Comparison of ENCODE assay signal across 12 mouse cellular contexts in genomic region chr1:156730802-156731201, GRCm38 (mm10). TPM values are rescaled to one million over a fixed set of nuclear protein-coding genes. Genes with fewer than 3 reads are reported as not detected.
DNase-seq lines count a peak whose midpoint lies in the region; ATAC-seq and TF ChIP-seq lines count a peak whose summit lies in the region.
"Had no signal": no experiment of that assay in that cellular context is flagged by ENCODE, and none has a peak within 500 bp of the region (broad histone marks: within the 10 kb centered on the region; RNA-seq: fewer than 3 reads in every experiment).

No protein-coding gene starts in this region.

- TF ChIP-seq CTCF in G1E (IDR thresholded peaks at IDR 0.05; ENCODE audit: low read depth, low read length): peak; percentile 28; the same call in 1 of the 2 replicates

- intact Hi-C loops in heart, postnatal 36 days (cut with DNase I): no loop called here

- peaks cover 10% of the 10 kb centered on the region; the same call in 1 of the 2 replicates for H3K27me3 ChIP-seq in G1E (ENCODE audit: insufficient read depth, low read length)
- H3K27me3 ChIP-seq: heart, embryonic 15.5 days; neural tube, embryonic 13.5 days had no signal

- H3K4me3 ChIP-seq in G1E (ENCODE audit: low read depth, low read length): no peak overlapping the region
- H3K4me3 ChIP-seq: heart, embryonic 15.5 days; neural tube, embryonic 13.5 days had no signal

- H3K9me3 ChIP-seq in G1E (replicated peaks): no peaks in the 10 kb centered on the region
- H3K9me3 ChIP-seq: heart, embryonic 15.5 days; neural tube, embryonic 13.5 days had no signal

- H3K4me1 ChIP-seq in G1E (ENCODE audit: insufficient read depth, low read depth, low read length): peaks cover 21% of the 10 kb centered on the region
- H3K4me1 ChIP-seq: neural tube, embryonic 13.5 days had no signal

- no peak for ATAC-seq in G1E (ENCODE audit: extremely low read depth, insufficient number of reproducible peaks, low FRiP score, poor library complexity, severe bottlenecking)
- ATAC-seq in megakaryocyte, adult 5-6 weeks (ENCODE audit: poor library complexity, severe bottlenecking): 0 out of 2 replicates have a peak, but pooled peaks have one; percentile 46

- peak; percentile 24 for DNase-seq in kidney, adult 9 months
- no peak for DNase-seq in kidney, adult 18-20 months
- DNase-seq in A20 (ENCODE audit: low read depth, low spot score) (peak; percentile 54), G1E (ENCODE audit: low spot score) (no peak)
- no peak for DNase-seq in spleen, postnatal 14 days (ENCODE audit: low spot score in 2 of 2)
- no peak for DNase-seq in spleen, postnatal 4 days (ENCODE audit: low spot score in 2 of 2)
- no peak for DNase-seq in heart, postnatal 36 days
- DNase-seq: cerebellum, adult 9-10 months; lung, postnatal 10 days had no signal

- no peaks in the 10 kb centered on the region for H3K36me3 ChIP-seq in G1E (replicated peaks)
- H3K36me3 ChIP-seq: heart, embryonic 15.5 days; neural tube, embryonic 13.5 days had no signal

RNA-seq across cellular contexts. Expression of gene Fam20b, which starts 11.9 kb away (rescaled TPM):
- 36.1 and 43.3 TPM in 2 replicates for total RNA-seq in G1E (2014; fragmentation: Nextera tagmentation)
- 90.0 and 93.5 TPM in 2 replicates for total RNA-seq in G1E (2017)
- polyA plus RNA-seq in G1E (2012): 9.7 and 11.8 TPM in 2 replicates
- total RNA-seq in megakaryocyte, adult 5-6 weeks (2015): 14.7 and 15.7 TPM in 2 replicates
- total RNA-seq in megakaryocyte, adult 5-6 weeks (2017): 37.9 and 41.6 TPM in 2 replicates
- 10 to 100 TPM; 55.4 to 56.6 TPM for total RNA-seq in heart, postnatal 36 days (2021)

RNA-seq across cellular contexts. Expression of gene Tor3a, which starts 56.6 kb away (rescaled TPM):
- total RNA-seq in G1E (2014; fragmentation: Nextera tagmentation) (2.1 and 2.6 TPM in 2 replicates), G1E (2017) (2.8 and 3.1 TPM in 2 replicates)
- polyA plus RNA-seq in G1E (2012): 2.5 and 4.8 TPM in 2 replicates
- 18.4 and 25.5 TPM in 2 replicates for total RNA-seq in megakaryocyte, adult 5-6 weeks (2015)
- 27.2 and 39.1 TPM in 2 replicates for total RNA-seq in megakaryocyte, adult 5-6 weeks (2017)
- 10 to 100 TPM; 10.8 to 14.2 TPM for total RNA-seq in heart, postnatal 36 days (2021)

Comparison
In these comparisons a context has a peak if more than half of its experiments do, and no peak if none do; other contexts are left out.
1. DNase-seq: peak in kidney, adult 9 months (single experiment) and A20 (single experiment); none in kidney, adult 18-20 months (single experiment), G1E (single experiment), spleen, postnatal 14 days (0 of 2), spleen, postnatal 4 days (0 of 2) and heart, postnatal 36 days (0 of 2).